Mouse (Mus musculus): ENCODE data around the gene Ssbp3. TPM values are rescaled to one million over a fixed set of nuclear protein-coding genes. Genes with fewer than 3 reads are reported as not detected.

Ssbp3 gene
- polyA plus RNA-seq (2012), result 478 and 565 TPM in 2 replicates

DNA sequence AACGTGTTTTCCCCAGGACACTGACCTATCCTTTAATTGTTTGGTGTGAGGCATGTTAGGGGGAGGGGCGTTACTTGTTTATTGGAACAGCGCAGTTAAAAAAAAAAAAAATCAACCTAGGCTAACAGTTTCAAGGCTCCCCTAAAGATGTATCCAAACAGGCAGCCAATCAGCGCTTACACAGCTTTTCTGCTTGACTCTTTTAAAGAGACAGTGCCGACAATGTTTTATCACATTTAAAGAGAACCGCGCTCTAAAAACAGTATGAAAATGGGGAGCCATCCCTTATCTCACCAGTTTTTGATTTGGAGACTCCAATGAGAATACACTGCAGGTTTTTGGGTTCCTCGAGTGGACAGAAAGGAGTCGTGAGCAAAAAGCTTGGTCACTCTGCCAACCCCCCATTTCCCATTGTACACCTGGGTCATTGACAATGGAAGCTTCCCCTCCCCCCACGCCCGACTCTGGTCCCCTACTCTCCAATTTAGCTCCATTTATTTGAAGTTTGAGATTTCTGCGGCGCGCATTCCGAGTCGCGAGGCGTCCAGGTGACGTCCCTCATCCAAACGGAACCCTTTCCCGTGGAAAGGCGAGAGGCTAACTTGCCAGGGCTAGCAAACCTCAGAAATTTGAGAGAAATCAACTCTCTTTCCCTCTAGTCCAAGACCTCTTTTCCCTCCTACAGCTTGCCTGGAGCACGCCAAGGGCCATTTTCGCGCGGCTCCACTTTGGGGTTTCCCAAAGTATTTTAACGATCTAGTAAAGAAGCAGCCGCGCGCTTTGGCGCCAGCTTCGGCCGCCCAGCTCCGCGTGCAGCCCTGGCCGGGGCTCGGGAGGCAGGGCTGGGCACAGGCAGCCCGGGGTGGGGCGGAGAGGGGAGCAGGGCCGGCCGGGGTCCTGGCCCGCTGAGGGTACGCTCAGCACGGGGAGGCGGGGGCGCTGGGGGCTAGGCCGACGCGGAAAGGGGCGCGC, at the start of gene Ssbp3:
Gene Ssbp3, plus strand, starts transcription at position 501 of the 972 bp plus-strand sequence.
- no peak for TF ChIP-seq GATA1 (IDR thresholded peaks at IDR 0.05; ENCODE audit: low read length)

DNA sequence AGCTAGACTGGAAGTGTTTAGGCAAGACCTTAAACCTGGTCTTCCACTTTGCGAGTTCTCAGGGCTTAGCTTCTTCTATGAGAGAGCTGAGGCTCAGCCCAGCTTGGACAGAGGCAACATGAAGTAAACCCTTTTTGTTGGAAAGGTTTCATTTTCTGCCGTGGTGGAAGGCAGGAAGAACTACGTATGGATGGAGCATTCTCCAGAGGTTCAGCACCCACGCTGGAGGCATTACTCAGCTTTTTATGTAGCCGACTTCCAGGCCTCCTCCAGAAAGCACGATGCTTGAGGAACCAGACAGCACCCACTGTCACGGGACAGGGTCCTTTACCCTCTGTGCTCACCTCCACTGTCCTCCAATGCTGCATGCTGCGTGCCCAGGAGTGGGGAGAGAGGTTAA, 48.6 kb upstream of the Ssbp3 start:
- TF ChIP-seq GATA1 (IDR thresholded peaks at IDR 0.05; ENCODE audit: low read length), result no peak

DNA sequence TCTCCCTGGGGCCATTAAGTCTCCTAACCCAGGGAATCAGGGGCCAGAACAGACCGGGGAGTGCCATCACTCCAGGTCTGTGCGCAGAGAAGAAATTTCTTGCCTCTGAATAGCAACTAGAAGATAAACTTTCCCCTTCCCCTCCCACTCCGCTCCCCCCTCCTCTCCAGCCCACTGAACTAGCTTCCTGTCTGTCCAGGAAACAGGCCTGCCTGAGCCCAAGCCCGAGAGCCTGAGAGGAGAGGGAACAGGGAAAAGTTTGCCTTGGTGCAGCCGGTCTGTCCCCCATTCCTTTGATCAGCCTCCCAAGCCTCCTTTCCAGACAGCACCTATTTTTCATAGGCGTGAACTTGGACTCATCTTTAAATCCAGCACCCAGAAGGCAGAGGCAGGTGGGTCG, 48.2 kb upstream of the Ssbp3 start:
- no peak for TF ChIP-seq GATA1 (IDR thresholded peaks at IDR 0.05; ENCODE audit: low read length)

DNA sequence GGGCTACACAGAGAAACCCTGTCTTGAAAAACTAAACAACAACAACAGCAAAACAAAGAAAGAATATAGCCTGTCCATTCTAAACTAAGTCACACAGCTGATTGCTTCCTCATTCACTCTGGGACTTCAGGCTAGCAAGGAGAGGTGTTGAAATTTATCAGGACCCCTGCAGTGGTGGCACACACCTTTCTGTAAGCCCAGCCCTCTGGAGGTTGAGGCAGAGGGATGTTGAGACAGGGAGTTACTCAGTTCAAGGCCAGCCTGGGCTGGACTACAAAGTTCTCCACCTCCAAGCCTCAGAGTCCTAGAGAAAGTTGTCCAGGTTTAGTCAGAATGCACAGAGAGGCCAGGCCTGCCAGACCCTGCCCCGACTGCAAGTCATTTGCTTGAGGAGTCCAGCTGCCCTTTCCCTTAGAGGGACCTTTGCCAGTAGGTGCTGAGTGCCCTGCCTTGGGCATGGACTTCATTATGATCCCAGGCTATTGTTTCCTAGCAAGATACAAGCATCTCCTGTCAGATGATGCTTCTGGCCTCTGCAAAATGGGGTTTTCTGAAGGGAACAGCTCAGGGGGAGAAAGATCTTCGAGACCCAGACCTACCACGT, 47.6 kb upstream of the Ssbp3 start:
- no peak for TF ChIP-seq GATA1 (IDR thresholded peaks at IDR 0.05; ENCODE audit: low read length)

DNA sequence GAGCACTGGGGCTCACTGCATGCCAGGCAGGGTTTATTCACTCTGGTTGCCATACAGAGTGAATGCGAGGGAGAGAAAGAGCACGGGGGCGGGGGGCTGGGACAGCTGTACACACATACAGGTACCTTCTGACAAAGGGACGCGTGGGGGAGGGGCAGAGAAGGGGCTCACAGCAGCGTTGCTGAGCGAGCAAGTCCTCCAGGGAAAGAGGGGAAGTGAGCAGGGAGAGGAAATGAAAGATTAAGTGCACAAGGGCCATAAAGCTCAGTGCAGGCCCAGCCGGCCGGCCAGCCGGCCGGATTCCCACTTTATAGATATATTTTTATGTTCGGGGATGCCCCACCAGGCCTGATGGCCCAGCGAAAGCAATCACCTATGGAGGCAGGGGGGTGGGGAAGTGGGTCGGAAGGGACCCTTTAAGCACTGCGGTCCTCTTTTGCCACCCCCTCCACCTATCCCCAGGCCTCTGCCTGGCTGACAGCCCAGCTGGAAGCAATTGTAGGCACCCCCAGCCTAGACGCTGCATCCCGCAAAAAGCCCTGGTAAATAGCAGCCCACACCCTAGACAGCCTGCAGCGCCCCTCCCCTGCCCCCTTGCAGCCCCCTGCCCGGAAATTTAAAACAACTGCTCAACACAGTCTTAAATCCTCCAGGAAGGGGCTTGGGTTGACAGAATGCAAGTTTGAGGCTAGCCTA, 44.9 kb upstream of the Ssbp3 start:
- no peak for TF ChIP-seq GATA1 (IDR thresholded peaks at IDR 0.05; ENCODE audit: low read length)

DNA sequence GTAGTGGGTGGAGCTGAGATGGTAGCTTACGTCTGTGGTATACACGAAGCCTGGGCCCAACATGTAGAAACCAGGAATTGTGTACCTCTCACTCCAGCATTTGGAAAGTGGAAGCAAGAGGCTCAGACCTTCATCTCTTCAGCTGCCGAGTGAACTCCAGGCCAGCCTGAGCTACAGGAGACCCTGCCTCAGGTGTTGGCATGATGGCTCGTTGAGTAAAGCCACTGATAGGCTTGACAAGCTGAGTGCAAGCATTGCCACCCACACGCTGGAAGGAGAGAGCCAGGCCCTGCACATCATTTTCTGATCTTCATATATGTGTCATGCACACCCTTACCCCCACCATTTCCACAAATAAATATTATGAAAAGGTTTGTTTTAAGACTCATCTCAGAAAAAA, 44.1 kb upstream of the Ssbp3 start:
- no peak for TF ChIP-seq GATA1 (IDR thresholded peaks at IDR 0.05; ENCODE audit: low read length)

DNA sequence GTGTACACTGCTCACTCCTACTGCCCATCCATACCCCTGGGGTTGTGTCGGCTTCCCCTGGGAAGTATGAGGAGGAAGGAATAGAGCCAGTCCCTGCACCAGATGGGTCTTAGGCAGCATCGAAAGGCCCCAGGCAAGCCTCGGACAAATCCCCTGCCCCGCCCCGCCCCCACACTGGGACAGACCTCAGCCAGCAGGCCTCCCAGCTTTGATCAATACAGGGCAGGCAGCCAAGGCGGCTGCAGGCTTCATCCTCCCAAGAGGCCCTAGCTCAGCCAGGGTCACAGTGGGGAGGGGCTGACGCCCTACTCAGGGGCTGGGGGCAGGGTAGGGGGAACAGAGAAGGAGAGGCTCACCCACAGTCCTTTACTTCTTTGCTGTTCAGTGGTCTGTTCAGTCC, 43.7 kb upstream of the Ssbp3 start:
- TF ChIP-seq GATA1 (IDR thresholded peaks at IDR 0.05; ENCODE audit: low read length), result no peak

DNA sequence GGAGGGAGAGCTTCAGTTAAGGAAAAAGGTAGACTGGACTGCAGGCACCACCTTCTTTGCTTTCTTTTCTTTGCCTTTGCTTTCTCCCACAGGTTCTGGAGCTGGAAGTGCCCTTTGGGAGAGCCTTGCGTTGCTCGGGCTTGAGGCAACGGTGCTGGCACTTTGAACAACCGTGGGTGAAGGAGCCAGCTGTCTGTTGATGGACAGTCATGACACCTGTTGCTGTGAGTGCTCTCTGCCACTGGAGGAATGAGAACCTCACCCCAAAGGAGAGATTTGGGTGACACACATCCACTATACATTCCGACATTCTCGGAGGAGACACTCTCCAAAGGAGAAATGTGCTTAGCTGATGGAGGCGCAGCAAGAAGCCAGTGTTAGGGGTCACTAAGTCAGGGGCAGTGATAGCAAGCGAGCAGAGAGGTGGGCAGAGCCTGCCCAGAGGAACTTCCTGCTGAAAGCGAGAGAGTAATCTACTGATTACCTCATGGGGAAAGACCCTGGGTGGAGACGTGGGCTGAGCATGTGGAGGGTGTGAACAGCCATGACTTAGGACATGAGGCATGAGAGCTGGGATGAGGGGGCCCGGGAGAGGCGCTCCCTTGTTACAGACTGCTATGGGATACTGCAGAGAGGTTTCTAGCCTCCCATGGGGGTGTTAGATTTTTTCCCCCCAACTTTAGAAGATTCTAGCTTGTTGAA, 41.6 kb upstream of the Ssbp3 start:
- TF ChIP-seq GATA1 (IDR thresholded peaks at IDR 0.05; ENCODE audit: low read length), result no peak

DNA sequence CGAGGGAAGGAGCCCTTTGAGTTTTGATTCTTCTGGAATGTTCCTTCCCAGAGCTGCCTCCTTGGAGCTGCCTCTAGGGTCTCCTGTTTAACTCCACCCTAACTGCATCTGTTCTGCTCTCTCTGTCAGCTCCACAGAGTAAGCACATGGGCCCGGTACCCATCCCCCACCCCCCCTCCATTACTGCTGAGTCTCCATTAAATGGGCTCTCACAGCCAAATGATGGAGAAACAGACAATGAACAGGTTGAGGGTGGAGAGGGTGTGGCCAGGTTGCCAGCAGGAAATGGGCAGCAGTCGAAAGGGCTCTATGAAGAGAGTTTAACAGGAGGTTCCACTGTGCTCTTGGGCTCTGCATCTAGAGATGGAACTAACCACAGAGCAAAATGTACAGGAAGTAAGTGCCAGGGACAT, 41.0 kb upstream of the Ssbp3 start:
- no peak for TF ChIP-seq GATA1 (IDR thresholded peaks at IDR 0.05; ENCODE audit: low read length)

DNA sequence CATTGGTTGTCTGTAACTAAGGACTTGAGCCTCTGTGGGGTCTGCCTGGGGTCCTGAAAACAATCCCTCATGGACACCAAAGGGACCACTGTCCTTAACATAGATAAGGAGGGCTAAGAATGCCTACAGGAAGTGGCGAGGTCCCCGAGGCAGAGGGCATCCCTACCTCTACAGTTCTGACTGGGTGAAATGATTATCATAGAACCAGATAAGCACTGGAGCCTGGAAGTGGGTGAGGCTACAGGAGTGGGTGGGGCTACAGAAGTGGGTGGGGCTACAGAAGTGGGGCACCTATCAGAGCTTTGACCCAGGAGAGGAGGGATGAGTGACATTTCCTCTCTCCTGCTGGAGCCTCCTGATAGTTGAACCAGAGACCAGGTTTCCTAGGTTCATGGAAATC, 39.9 kb upstream of the Ssbp3 start:
- peak; percentile 51 for TF ChIP-seq GATA1 (IDR thresholded peaks at IDR 0.05; ENCODE audit: low read length)

DNA sequence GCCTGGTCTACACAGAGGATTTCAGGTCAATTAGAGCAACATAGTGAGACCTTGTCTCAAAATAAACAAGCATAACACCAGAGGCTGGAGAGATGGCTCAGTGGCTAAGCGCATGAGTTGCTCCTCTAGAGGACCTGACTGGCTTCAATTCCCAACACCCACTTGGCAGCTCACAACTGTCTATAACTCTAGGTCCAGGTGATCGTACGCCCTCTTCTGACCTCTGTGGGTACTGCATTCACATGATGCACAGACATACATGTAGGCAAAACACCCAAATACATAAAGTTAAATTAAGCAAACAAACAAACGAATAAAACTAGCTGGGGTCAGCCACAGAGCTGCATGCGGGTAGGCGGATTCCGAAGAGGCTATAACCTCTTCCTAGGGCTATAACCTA, 36.0 kb upstream of the Ssbp3 start:
- TF ChIP-seq GATA1 (IDR thresholded peaks at IDR 0.05; ENCODE audit: low read length), result no peak

DNA sequence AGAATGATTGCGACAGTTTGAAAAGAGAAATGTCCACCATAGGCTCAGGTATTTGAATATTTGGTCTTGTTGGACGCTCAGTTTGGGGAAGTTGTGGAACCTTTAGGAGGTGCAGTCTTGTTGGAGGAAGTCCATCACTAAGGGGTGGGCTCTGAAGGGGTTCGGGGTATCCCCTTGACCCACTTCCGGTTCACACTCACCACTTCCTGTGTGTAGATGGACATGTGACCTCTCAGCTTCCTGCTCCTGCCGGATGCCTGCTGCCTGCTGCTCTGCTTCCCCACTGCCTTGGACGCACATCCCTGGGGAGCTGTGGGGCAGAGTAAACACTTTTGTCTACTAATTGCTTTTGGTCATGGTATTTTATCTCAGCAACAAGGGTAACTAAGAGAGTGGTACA, 29.4 kb upstream of the Ssbp3 start:
- no peak for TF ChIP-seq GATA1 (IDR thresholded peaks at IDR 0.05; ENCODE audit: low read length)

DNA sequence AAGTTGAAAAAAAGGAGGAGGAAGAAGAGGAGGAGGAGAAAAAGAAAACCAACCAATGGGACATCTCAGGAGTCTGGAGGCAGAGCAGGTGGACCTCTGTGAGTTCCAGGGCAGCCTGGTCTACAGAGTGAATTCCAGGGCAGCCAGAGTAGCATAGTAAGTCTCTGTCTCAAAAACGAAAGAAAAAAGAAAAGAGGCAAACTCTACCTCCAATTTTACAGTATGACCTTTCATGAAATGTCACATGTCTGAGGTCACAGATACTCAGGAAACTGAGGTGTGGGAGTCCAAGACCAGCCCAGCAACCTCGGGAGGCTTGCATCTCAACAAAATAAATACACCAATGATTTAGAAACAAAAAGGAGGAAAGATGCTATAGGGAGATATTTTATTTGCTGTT, 27.4 kb upstream of the Ssbp3 start:
- TF ChIP-seq GATA1 (IDR thresholded peaks at IDR 0.05; ENCODE audit: low read length), result no peak

DNA sequence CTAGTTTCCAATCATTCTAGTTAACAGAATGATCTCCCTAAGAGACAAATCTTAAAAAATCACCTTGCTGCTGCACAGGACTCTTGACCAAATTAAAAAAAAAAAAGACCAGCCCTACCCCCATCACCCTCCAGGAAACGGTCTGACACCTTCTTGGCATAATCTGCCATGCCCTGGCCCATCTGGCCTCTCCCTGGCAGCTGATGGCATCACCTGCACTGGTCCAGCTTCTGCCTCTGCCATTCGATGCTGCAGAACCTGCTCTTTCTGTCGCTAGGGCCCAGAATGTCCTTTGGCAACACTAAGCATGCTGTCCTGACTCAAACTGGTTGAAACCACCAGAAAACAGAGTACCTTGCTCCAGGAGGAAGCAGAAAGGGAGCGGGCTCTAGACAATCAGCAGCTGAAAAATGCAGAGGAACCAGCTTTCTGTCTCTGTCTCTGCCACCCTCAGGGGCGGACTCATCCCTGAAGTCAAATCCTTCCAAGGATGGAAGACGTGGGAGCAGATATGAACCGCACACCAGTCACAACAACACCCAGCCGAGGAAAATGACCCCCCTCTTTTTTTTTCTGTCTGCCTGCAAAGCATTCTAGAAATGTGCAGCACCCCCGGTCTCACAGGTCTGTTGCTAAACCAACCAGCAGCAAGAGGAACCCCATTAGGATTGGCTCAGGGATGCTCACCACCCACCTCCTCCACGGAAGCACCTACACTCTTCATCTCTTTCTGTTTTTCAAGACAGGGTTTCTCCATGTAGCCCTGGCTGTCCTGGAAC, 24.0 kb upstream of the Ssbp3 start:
- no peak for TF ChIP-seq GATA1 (IDR thresholded peaks at IDR 0.05; ENCODE audit: low read length)

DNA sequence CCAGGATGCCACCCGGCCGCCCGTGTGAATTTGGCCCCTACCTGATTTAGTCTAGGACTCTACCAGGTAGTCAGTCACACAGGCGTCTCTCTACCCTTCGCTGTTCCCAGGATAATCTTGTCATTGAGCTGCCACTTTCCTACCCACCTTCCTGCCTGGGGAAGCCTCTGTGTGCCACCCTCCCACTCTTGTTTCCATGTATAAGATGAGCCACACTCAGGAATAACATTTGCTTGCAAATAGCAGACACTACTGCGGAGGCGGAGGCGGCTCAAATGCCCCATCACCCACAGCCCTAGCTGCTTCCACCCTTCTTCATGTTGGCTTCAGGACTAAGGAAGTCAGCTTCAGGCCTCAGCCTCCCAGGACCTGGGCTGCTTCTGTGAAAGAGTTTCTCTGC, 14.4 kb upstream of the Ssbp3 start:
- no peak for TF ChIP-seq GATA1 (IDR thresholded peaks at IDR 0.05; ENCODE audit: low read length)
